Mouse (Mus musculus): ENCODE results near the gene Cfap126.

Cfap126 gene

GRCm38 (mm10) chr1:171165629-171166345 is 52.1 kb downstream of the Cfap126 start:
- H3K27me3 ChIP-seq (ENCODE audit: insufficient read depth, low read length): no peaks in the 10 kb centered on the region; the same call in 1 of the 2 replicates
- no peaks in the 10 kb centered on the region for H3K36me3 ChIP-seq (ENCODE audit: insufficient read depth, low read length)
- H3K4me1 ChIP-seq (replicated peaks; ENCODE audit: low read depth, low read length): peaks cover 7% of the 10 kb centered on the region; the same call in 1 of the 2 replicates
- TF ChIP-seq CTCF (conservative IDR thresholded peaks at IDR 0.05; ENCODE audit: low read length) (no peak), POU5F1 (IDR thresholded peaks at IDR 0.05; ENCODE audit: borderline replicate concordance, low read length) (no peak), NANOG (IDR thresholded peaks at IDR 0.05; ENCODE audit: borderline replicate concordance, low read length) (no peak)
- H3K4me3 ChIP-seq (replicated peaks; ENCODE audit: low read length): no peak overlapping the region
- H3K9me3 ChIP-seq (ENCODE audit: low read length): no peaks in the 10 kb centered on the region

GRCm38 (mm10) chr1:171168906-171169305 is 55.2 kb downstream of the Cfap126 start:
- no peak for TF ChIP-seq NANOG (IDR thresholded peaks at IDR 0.05; ENCODE audit: borderline replicate concordance, low read length)
- TF ChIP-seq POU5F1 (IDR thresholded peaks at IDR 0.05; ENCODE audit: borderline replicate concordance, low read length): no peak
- TF ChIP-seq CTCF (conservative IDR thresholded peaks at IDR 0.05; ENCODE audit: low read length): no peak
- Histone ChIP-seq H3K36me3 (ENCODE audit: insufficient read depth, low read length) (no peaks in the 10 kb centered on the region), H3K9me3 (ENCODE audit: low read length) (no peaks in the 10 kb centered on the region), H3K4me3 (replicated peaks; ENCODE audit: low read length) (no peak overlapping the region), H3K27me3 (ENCODE audit: insufficient read depth, low read length) (no peaks in the 10 kb centered on the region; the same call in 1 of the 2 replicates), H3K4me1 (replicated peaks; ENCODE audit: low read depth, low read length) (peaks cover 10% of the 10 kb centered on the region; the same call in 1 of the 2 replicates)

GRCm38 (mm10) chr1:171169913-171170312 is 56.2 kb downstream of the Cfap126 start:
- Histone ChIP-seq H3K27me3 (ENCODE audit: insufficient read depth, low read length) (no peaks in the 10 kb centered on the region; the same call in 1 of the 2 replicates), H3K9me3 (ENCODE audit: low read length) (no peaks in the 10 kb centered on the region), H3K4me3 (replicated peaks; ENCODE audit: low read length) (no peak overlapping the region), H3K4me1 (replicated peaks; ENCODE audit: low read depth, low read length) (peaks cover 11% of the 10 kb centered on the region; the same call in 1 of the 2 replicates), H3K36me3 (ENCODE audit: insufficient read depth, low read length) (no peaks in the 10 kb centered on the region)
- TF ChIP-seq POU5F1 (IDR thresholded peaks at IDR 0.05; ENCODE audit: borderline replicate concordance, low read length): no peak
- TF ChIP-seq NANOG (IDR thresholded peaks at IDR 0.05; ENCODE audit: borderline replicate concordance, low read length): no peak
- no peak for TF ChIP-seq CTCF (conservative IDR thresholded peaks at IDR 0.05; ENCODE audit: low read length)

- Histone ChIP-seq H3K9me3 (ENCODE audit: low read length) (no peaks in the 10 kb centered on the region), H3K36me3 (ENCODE audit: insufficient read depth, low read length) (no peaks in the 10 kb centered on the region), H3K4me3 (replicated peaks; ENCODE audit: low read length) (no peak overlapping the region), H3K4me1 (replicated peaks; ENCODE audit: low read depth, low read length) (peaks cover 11% of the 10 kb centered on the region; the same call in 1 of the 2 replicates), H3K27me3 (ENCODE audit: insufficient read depth, low read length) (no peaks in the 10 kb centered on the region; the same call in 1 of the 2 replicates)
- TF ChIP-seq CTCF (conservative IDR thresholded peaks at IDR 0.05; ENCODE audit: low read length) (no peak), NANOG (IDR thresholded peaks at IDR 0.05; ENCODE audit: borderline replicate concordance, low read length) (no peak), POU5F1 (IDR thresholded peaks at IDR 0.05; ENCODE audit: borderline replicate concordance, low read length) (no peak)
Observed at GRCm38 (mm10) chr1:171171138-171171537, 57.4 kb downstream of the Cfap126 start.

GRCm38 (mm10) chr1:171172779-171173178 is 59.1 kb downstream of the Cfap126 start:
- H3K27me3 ChIP-seq (ENCODE audit: insufficient read depth, low read length): no peaks in the 10 kb centered on the region; the same call in 1 of the 2 replicates
- H3K9me3 ChIP-seq (ENCODE audit: low read length): no peaks in the 10 kb centered on the region
- no peaks in the 10 kb centered on the region for H3K36me3 ChIP-seq (ENCODE audit: insufficient read depth, low read length)
- peaks cover 9% of the 10 kb centered on the region; the same call in 1 of the 2 replicates for H3K4me1 ChIP-seq (replicated peaks; ENCODE audit: low read depth, low read length)
- H3K4me3 ChIP-seq (replicated peaks; ENCODE audit: low read length): no peak overlapping the region
- TF ChIP-seq POU5F1 (IDR thresholded peaks at IDR 0.05; ENCODE audit: borderline replicate concordance, low read length) (no peak), CTCF (conservative IDR thresholded peaks at IDR 0.05; ENCODE audit: low read length) (no peak), NANOG (IDR thresholded peaks at IDR 0.05; ENCODE audit: borderline replicate concordance, low read length) (no peak)

All from E14TG2a.4 (cell line).